Mouse (Mus musculus) kidney, adult 10 weeks (tissue): ENCODE results near the gene Rnf145. TPM values are rescaled to one million over a fixed set of nuclear protein-coding genes. Genes with fewer than 3 reads are reported as not detected.

Source experiments
- polyA plus RNA-seq: library from polyadenylated mRNA; stranded (reverse); fragments of 350-450 nt; fragmentation: Illumina TruSeq; extraction: RNeasy Lipid Tissue Mini Kit (QIAGEN cat#74804); gene quantifications from one replicate; pipeline ENCODE4 v1.2.3, GENCODE M21; 2014; ENCODE audit warnings: low read depth, low replicate concordance

Gene Rnf145
- polyA plus RNA-seq: 37.6 TPM

DNA sequence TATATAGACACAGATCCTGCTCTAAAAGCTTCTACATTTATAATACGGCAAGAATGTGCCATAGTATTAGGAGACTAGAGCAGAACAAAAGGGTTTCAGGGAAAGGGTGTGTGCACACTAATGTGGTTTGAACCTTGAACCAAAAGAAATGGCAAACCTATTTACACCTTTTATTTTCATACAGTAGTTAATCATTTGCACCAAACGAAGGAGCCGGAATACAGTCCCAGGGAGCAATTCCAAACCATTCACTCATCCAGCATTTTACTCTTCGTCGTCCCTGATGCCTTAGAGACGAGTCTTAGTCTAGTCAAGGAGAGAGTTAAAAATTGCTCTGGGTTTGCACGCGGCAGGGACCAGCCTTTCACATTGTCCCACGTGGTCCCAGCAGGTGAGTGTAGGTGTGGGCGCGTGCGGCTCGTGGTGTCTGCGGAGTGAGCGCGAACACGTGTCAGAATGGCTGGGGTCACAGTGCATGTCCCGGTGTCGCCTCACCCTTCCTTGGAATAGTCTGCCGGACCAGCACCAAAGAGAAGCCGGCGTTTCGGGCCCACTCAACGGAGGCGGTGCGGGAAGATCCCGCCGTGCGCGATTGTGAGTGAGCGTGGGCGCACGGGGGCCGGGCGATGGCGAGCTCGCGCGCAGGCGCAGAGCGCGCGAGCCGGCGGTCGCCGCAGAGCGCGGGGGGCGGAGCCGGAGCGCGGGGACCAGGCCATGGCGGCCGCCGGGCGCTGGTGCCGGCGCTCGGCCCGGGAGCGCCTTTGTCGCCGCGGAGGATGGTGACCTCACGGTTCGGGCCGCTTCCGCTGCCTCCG lies at the start of gene Rnf145:
Gene Rnf145, plus strand, starts transcription at position 684 of the 815 bp plus-strand sequence.

DNA sequence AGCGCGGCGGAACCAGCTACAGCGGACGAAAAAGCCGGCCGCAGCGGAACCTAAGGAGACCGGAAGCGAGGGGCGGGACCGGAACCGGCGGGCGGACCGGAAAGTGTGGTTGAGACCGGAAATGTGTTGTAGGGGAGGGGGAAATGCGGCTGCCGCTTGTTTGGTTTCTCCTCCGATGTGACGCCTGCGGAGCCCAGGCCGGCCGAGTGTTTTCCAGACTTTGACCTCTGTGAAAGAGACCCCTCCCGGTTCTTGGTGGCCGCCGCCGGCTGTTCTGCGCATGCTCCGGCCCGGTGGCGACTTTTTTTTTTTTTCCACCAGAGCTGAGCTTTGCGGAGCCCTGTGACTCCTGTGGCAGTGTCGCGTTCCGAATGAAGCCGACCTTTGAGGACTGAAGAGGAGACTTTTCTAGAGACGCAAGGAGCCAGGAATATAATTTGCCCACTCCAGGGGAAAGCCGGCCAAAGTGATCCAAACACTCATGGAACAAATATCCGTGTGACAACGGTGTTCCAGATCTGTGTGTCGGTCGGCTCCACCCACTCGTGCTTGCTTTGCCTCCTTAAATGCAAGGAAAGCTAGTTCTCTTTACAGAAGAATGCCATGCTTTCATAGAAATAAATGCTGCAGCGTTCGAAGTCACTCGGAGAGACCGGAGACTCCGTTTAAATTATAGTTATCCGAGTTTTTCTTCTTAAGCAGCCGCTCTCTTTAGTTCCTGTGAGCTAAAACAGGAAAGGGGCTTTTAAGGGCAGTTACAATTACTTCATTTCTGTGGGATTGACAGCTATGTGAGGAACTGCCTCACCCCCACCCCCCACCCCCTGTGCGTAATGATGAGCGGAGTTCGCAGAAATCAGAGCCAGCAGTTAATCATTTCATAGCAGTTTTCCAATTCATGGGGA lies 48.1 kb upstream of the Rnf145 start, which contains the start of gene Ublcp1:
Gene Ublcp1, minus strand, starts transcription at position 67 of the 905 bp plus-strand sequence.

Other genes with a start within 250 kb of the Rnf145 start
- gene Il12b, start 118.9 kb upstream of the Rnf145 start, polyA plus RNA-seq: not detected
- gene Ublcp1, start 48.5 kb upstream of the Rnf145 start, polyA plus RNA-seq: 124 TPM
- 7.5 TPM for gene Ebf1, start 98.4 kb downstream of the Rnf145 start, polyA plus RNA-seq